Mouse (Mus musculus) hindbrain, embryonic 14.5 days (tissue): Measurements from ENCODE around the gene Maml2. TPM values are rescaled to one million over a fixed set of nuclear protein-coding genes. Genes with fewer than 3 reads are reported as not detected.

Experiments
- ATAC-seq: fragments of 200-750 bp; cut with Nextera tagmentation; 2 replicates; pipeline ENCODE4 v1.8.0; 2017; ENCODE audit warnings: moderate number of reproducible peaks, mild to moderate bottlenecking, moderate TSS enrichment, moderate library complexity; ENCODE audit not compliant: low FRiP score
- DNase-seq: peaks from one replicate; pipeline ENCODE4 v3.0.0-alpha.2; 2015; ENCODE audit warnings: low spot score
- H3K27ac ChIP-seq: fragments of 300-500 bp; sonication (generic); 2 replicates; pipeline ENCODE4 v1.5.1; 2014; ENCODE audit warnings: mild to moderate bottlenecking, moderate library complexity
- H3K27me3 ChIP-seq: fragments of 300-500 bp; sonication (generic); 2 replicates; pipeline ENCODE4 v1.6.1; 2014; ENCODE audit warnings: mild to moderate bottlenecking, low read length, mixed read lengths; ENCODE audit not compliant: control insufficient read depth, insufficient read depth
- H3K36me3 ChIP-seq: fragments of 300-500 bp; sonication (generic); replicated peaks from 2 replicates; pipeline ENCODE4 v1.6.1; 2014; ENCODE audit not compliant: control insufficient read depth, insufficient read depth
- H3K4me1 ChIP-seq: fragments of 300-500 bp; sonication (generic); replicated peaks from 2 replicates; pipeline ENCODE4 v1.6.1; 2014; ENCODE audit warnings: antibody characterized with exemption, low read length, mixed read lengths; ENCODE audit not compliant: control insufficient read depth, insufficient read depth
- H3K4me2 ChIP-seq: fragments of 300-500 bp; sonication (generic); replicated peaks from 2 replicates; pipeline ENCODE4 v1.6.1; 2014; ENCODE audit warnings: mild to moderate bottlenecking, moderate library complexity
- H3K4me3 ChIP-seq: fragments of 300-500 bp; sonication (generic); replicated peaks from 2 replicates; pipeline ENCODE4 v1.5.1; 2014; ENCODE audit warnings: mild to moderate bottlenecking, low read length
- H3K9ac ChIP-seq: fragments of 300-500 bp; sonication (generic); 2 replicates; pipeline ENCODE4 v1.6.1; 2014
- H3K9me3 ChIP-seq: fragments of 300-500 bp; sonication (generic); 2 replicates; pipeline ENCODE4 v1.6.1; 2016; ENCODE audit warnings: low read length; ENCODE audit not compliant: control insufficient read depth
- WGBS: fragments of 180-500 bp; shearing (Covaris S2); extraction: QIAGEN DNeasy Blood & Tissue Kit; methylation state at CpG from one replicate; pipeline ENCODE4 v1.1.7; 2014; 5-methylcytosine and 5-hydroxymethylcytosine counted together
- polyA plus RNA-seq: library from polyadenylated mRNA; unstranded; fragments of >200 nt; fragmentation: Nextera tagmentation; extraction: Ambion mirVana; gene quantifications from 2 replicates; pipeline ENCODE4 v1.2.1, GENCODE M21; 2014

Maml2 gene
- polyA plus RNA-seq, 1 experiment from 2014 or later: 10.8 TPM

GRCm38 (mm10) chr9:13525561-13526255, 228.0 kb downstream of the Maml2 start:
- H3K27me3 ChIP-seq: no peaks in the 10 kb centered on the region
- ATAC-seq: 0 out of 2 replicates have a peak, but pooled peaks have one; percentile 48

GRCm38 (mm10) chr9:13530575-13530974, 232.8 kb downstream of the Maml2 start:
- no peaks in the 10 kb centered on the region for H3K36me3 ChIP-seq
- no peak overlapping the region for H3K27ac ChIP-seq
- no peak overlapping the region for H3K4me3 ChIP-seq
- no peak for ATAC-seq
- no peak for DNase-seq
- H3K4me2 ChIP-seq: no peak overlapping the region
- no peaks in the 10 kb centered on the region for H3K27me3 ChIP-seq
- H3K4me1 ChIP-seq: 0 out of 2 replicates have a peak, but pooled peaks cover 7% of the 10 kb centered on the region
- H3K9me3 ChIP-seq: peaks cover 6% of the 10 kb centered on the region; the same call in 1 of the 2 replicates
- WGBS: 74% methylated on average over 4 of the region's 4 CpGs
- H3K9ac ChIP-seq: no peak overlapping the region

More at GRCm38 (mm10) chr9:13525561-13526255, 228.0 kb downstream of the Maml2 start:
- Histone ChIP-seq H3K4me3 (no peak overlapping the region), H3K27ac (no peak overlapping the region), H3K9ac (no peak overlapping the region), H3K4me2 (no peak overlapping the region), H3K4me1 (0 out of 2 replicates have a peak, but pooled peaks cover 4% of the 10 kb centered on the region), H3K9me3 (no peaks in the 10 kb centered on the region), H3K36me3 (no peaks in the 10 kb centered on the region)
- 51% methylated on average over 5 of the region's 5 CpGs for WGBS
- DNase-seq: no peak

- Histone ChIP-seq H3K27ac (0 out of 2 replicates have a peak overlapping the region, but pooled peaks have one; percentile 5), H3K9me3 (peaks cover 6% of the 10 kb centered on the region; the same call in 1 of the 2 replicates), H3K4me1 (peaks cover 15% of the 10 kb centered on the region; the same call in 1 of the 2 replicates), H3K27me3 (no peaks in the 10 kb centered on the region), H3K36me3 (no peaks in the 10 kb centered on the region), H3K4me2 (no peak overlapping the region), H3K4me3 (no peak overlapping the region), H3K9ac (0 out of 2 replicates have a peak overlapping the region, but pooled peaks have one; percentile 28)
- ATAC-seq (no peak; the same call in 1 of the 2 replicates), DNase-seq (no peak)
- 70% methylated on average over 11 of the region's 11 CpGs for WGBS
These were observed 235.4 kb downstream of the Maml2 start for GRCm38 (mm10) chr9:13533076-13533707.

GRCm38 (mm10) chr9:13535803-13536202, 238.0 kb downstream of the Maml2 start:
- ATAC-seq (peak; percentile 61; the same call in 1 of the 2 replicates), DNase-seq (no peak)
- Histone ChIP-seq H3K9me3 (peaks cover 6% of the 10 kb centered on the region; the same call in 1 of the 2 replicates), H3K4me3 (no peak overlapping the region), H3K4me2 (no peak overlapping the region), H3K27me3 (no peaks in the 10 kb centered on the region), H3K27ac (no peak overlapping the region), H3K36me3 (no peaks in the 10 kb centered on the region), H3K9ac (no peak overlapping the region), H3K4me1 (peaks cover 21% of the 10 kb centered on the region; the same call in 1 of the 2 replicates)
- 23% methylated on average over 5 of the region's 5 CpGs for WGBS

- no peak overlapping the region for H3K9ac ChIP-seq
- H3K36me3 ChIP-seq: no peaks in the 10 kb centered on the region
- 46% methylated on average over 12 of the region's 12 CpGs for WGBS
- H3K27ac ChIP-seq: no peak overlapping the region
- ATAC-seq (no peak), DNase-seq (no peak)
- H3K27me3 ChIP-seq: no peaks in the 10 kb centered on the region
- peaks cover 6% of the 10 kb centered on the region; the same call in 1 of the 2 replicates for H3K9me3 ChIP-seq
- peaks cover 21% of the 10 kb centered on the region; the same call in 1 of the 2 replicates for H3K4me1 ChIP-seq
- no peak overlapping the region for H3K4me3 ChIP-seq
- no peak overlapping the region for H3K4me2 ChIP-seq
These were observed 238.9 kb downstream of the Maml2 start for GRCm38 (mm10) chr9:13536419-13537261.

GRCm38 (mm10) chr9:13538200-13538599, 240.4 kb downstream of the Maml2 start:
- no peaks in the 10 kb centered on the region for H3K27me3 ChIP-seq
- no peak for ATAC-seq
- H3K27ac ChIP-seq: no peak overlapping the region
- H3K4me3 ChIP-seq: no peak overlapping the region
- no peak for DNase-seq
- WGBS: 66% methylated on average over 7 of the region's 7 CpGs
- H3K4me1 ChIP-seq: peaks cover 19% of the 10 kb centered on the region
- no peak overlapping the region for H3K4me2 ChIP-seq
- no peak overlapping the region for H3K9ac ChIP-seq
- no peaks in the 10 kb centered on the region for H3K36me3 ChIP-seq
- H3K9me3 ChIP-seq: peaks cover 6% of the 10 kb centered on the region; the same call in 1 of the 2 replicates

- 36% methylated on average over 4 of the region's 4 CpGs for WGBS
- Histone ChIP-seq H3K9ac (no peak overlapping the region), H3K4me1 (peaks cover 18% of the 10 kb centered on the region), H3K27ac (no peak overlapping the region), H3K4me2 (no peak overlapping the region), H3K4me3 (no peak overlapping the region), H3K9me3 (peaks cover 1% of the 10 kb centered on the region; the same call in 1 of the 2 replicates), H3K27me3 (no peaks in the 10 kb centered on the region), H3K36me3 (no peaks in the 10 kb centered on the region)
- no peak for ATAC-seq
- no peak for DNase-seq
These were observed 241.8 kb downstream of the Maml2 start for GRCm38 (mm10) chr9:13539535-13539934.

- WGBS: 95% methylated on average over 2 of the region's 2 CpGs
- Histone ChIP-seq H3K9me3 (no peaks in the 10 kb centered on the region), H3K27me3 (no peaks in the 10 kb centered on the region), H3K9ac (no peak overlapping the region), H3K4me3 (no peak overlapping the region), H3K27ac (no peak overlapping the region), H3K36me3 (no peaks in the 10 kb centered on the region), H3K4me1 (peaks cover 18% of the 10 kb centered on the region), H3K4me2 (no peak overlapping the region)
- ATAC-seq: no peak
- DNase-seq: no peak
These were observed 242.5 kb downstream of the Maml2 start for GRCm38 (mm10) chr9:13540227-13540626.
